Mouse (Mus musculus) small intestine, adult 2 months (tissue): Measurements from ENCODE around the gene Spi1.

Experiments used
- CTCF ChIP-seq: fragments of 200-500 bp; IDR thresholded peaks from 2 replicates; pipeline ENCODE4 v1.5.1; 2012; ENCODE audit warnings: low read depth, mild to moderate bottlenecking, control low read depth, inconsistent platforms, low read length, moderate library complexity, mixed read lengths; ENCODE audit not compliant: insufficient replicate concordance, insufficient read length; ENCODE audit errors: extremely low read depth
- POLR2A ChIP-seq: fragments of 200-500 bp; IDR thresholded peaks from 2 replicates; pipeline ENCODE4 v1.6.1; 2012; ENCODE audit warnings: low read depth, mild to moderate bottlenecking, control low read depth, inconsistent platforms, low read length, moderate library complexity

DNA sequence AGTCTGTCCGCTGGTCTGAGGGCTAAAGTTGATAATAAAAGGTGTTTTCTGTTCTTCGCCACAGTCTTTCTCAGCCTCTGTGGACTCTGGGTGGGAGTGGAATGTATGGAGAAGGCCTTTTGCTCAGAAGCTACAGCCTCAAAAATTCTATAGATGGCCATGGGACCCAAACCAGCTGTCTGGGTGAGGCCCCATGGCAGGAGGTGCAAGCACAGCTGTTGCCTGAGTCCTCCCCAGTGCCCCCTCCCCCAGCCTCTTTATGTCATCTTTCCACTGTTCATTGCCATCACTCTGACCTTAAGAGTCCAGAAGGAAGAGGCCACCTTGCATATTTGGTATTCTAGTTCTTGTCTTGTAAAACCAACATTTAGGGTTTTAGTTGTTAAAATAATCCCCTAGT is 22.8 kb upstream of the Spi1 start:
- no peak for TF ChIP-seq POLR2A
- no peak for TF ChIP-seq CTCF
